Mouse (Mus musculus) olfactory bulb, adult 2 months (tissue): ENCODE data around the gene Rnf5.

ENCODE experiments used
- CTCF ChIP-seq: fragments of 200-500 bp; IDR thresholded peaks from 2 replicates; pipeline ENCODE4 v1.5.1; 2012; ENCODE audit warnings: low read depth, mild to moderate bottlenecking, low read length, moderate library complexity; ENCODE audit not compliant: insufficient read depth
- POLR2A ChIP-seq: fragments of 200-500 bp; IDR thresholded peaks from 2 replicates; pipeline ENCODE4 v1.6.1; 2012; ENCODE audit warnings: mild to moderate bottlenecking, low read depth, low read length, moderate library complexity; ENCODE audit not compliant: insufficient read depth

GRCm38 (mm10) chr17:34567311-34567710 lies 36.2 kb downstream of the Rnf5 start:
- TF ChIP-seq POLR2A (no peak), CTCF (no peak)
